Mouse (Mus musculus) myocyte (in vitro differentiated cells): ENCODE measurements around the gene Mcu.

Experiments used
- MAX ChIP-seq: IDR thresholded peaks from one replicate; pipeline ENCODE4 v1.6.1; 2011; ENCODE audit warnings: low read depth, mild to moderate bottlenecking, control low read depth
- POLR2A ChIP-seq: IDR thresholded peaks from one replicate; pipeline ENCODE4 v1.6.1; 2011; ENCODE audit warnings: low read depth, mild to moderate bottlenecking, control low read depth, moderate library complexity; ENCODE audit not compliant: insufficient read length

DNA sequence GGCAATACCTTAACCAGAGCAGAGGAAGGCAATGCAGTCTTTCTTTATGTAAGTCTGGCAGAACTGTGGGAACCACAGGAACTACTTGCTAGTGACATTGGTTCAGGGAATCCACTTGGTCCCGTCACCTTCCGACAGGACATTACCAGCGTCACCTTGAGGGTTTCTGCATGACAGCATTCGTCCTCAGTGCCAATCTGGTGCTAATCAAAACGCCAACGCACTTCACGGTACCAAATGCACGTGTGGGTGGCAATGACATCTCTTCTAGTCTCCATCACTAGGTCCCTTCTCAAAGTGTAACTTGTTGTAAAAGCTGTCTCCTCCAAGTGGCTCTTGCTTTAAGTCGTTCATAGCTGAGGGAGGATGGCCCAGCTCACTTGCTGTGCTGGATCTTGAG lies 104.3 kb downstream of the Mcu start:
- TF ChIP-seq POLR2A (no peak), MAX (no peak)
